Mouse (Mus musculus): ENCODE data around the gene AI464131. TPM values are rescaled to one million over a fixed set of nuclear protein-coding genes. Genes with fewer than 3 reads are reported as not detected.

Gene AI464131
- 10.1 and 11.9 TPM in 2 replicates for polyA plus RNA-seq (2016; fragmentation: Nextera tagmentation; extraction: Ambion mirVana)

GRCm38 (mm10) chr4:41502986-41503412 lies at the start of gene AI464131:
Gene AI464131 (minus strand): TSS chr4:41503076.
- H3K4me2 ChIP-seq (replicated peaks), result peak within 1 kb of the TSS; percentile 63
- H3K27me3 ChIP-seq, result peaks cover 47% of the 10 kb centered on the region
- peak within 1 kb of the TSS; percentile 54; the same call in 1 of the 2 replicates for H3K9ac ChIP-seq
- ATAC-seq (ENCODE audit: low FRiP score), result peak; percentile 87
- peak within 1 kb of the TSS; percentile 40; the same call in 1 of the 2 replicates for H3K27ac ChIP-seq
- H3K9me3 ChIP-seq (replicated peaks), result no peaks in the 10 kb centered on the region
- H3K36me3 ChIP-seq, result no peaks in the 10 kb centered on the region
- H3K4me1 ChIP-seq, result peaks cover 46% of the 10 kb centered on the region
- under 1% methylated on average over 18 of the region's 18 CpGs for WGBS
- H3K4me3 ChIP-seq, result peak within 1 kb of the TSS; percentile 35

GRCm38 (mm10) chr4:41552529-41552928 lies 49.7 kb upstream of the AI464131 start:
- Histone ChIP-seq H3K9ac (no peak overlapping the region), H3K27me3 (no peaks in the 10 kb centered on the region), H3K9me3 (replicated peaks) (no peaks in the 10 kb centered on the region), H3K27ac (no peak overlapping the region), H3K36me3 (no peaks in the 10 kb centered on the region), H3K4me2 (replicated peaks) (no peak overlapping the region), H3K4me1 (peaks cover 38% of the 10 kb centered on the region), H3K4me3 (no peak overlapping the region)
- no peak for ATAC-seq (ENCODE audit: low FRiP score)
- WGBS, result 37% methylated on average over 6 of the region's 6 CpGs

GRCm38 (mm10) chr4:41547086-41547485 lies 44.2 kb upstream of the AI464131 start:
- H3K27ac ChIP-seq, result no peak overlapping the region
- H3K27me3 ChIP-seq, result no peaks in the 10 kb centered on the region
- H3K9me3 ChIP-seq (replicated peaks), result no peaks in the 10 kb centered on the region
- H3K36me3 ChIP-seq, result no peaks in the 10 kb centered on the region
- H3K4me3 ChIP-seq, result no peak overlapping the region
- H3K9ac ChIP-seq, result no peak overlapping the region
- H3K4me1 ChIP-seq, result peaks cover 18% of the 10 kb centered on the region
- H3K4me2 ChIP-seq (replicated peaks), result no peak overlapping the region
- no peak for ATAC-seq (ENCODE audit: low FRiP score)
- WGBS, result 86% methylated on average over 1 of the region's 1 CpGs

- no peak for ATAC-seq (ENCODE audit: low FRiP score)
- no peak overlapping the region for H3K27ac ChIP-seq
- no peaks in the 10 kb centered on the region for H3K9me3 ChIP-seq (replicated peaks)
- no peak overlapping the region for H3K9ac ChIP-seq
- H3K4me1 ChIP-seq, result peaks cover 16% of the 10 kb centered on the region
- H3K36me3 ChIP-seq, result no peaks in the 10 kb centered on the region
- H3K4me3 ChIP-seq, result no peak overlapping the region
- WGBS, result 22% methylated on average over 8 of the region's 8 CpGs
- no peaks in the 10 kb centered on the region for H3K27me3 ChIP-seq
- H3K4me2 ChIP-seq (replicated peaks), result no peak overlapping the region
Observed at GRCm38 (mm10) chr4:41545985-41546384, 43.1 kb upstream of the AI464131 start.

GRCm38 (mm10) chr4:41542136-41542535 lies 39.3 kb upstream of the AI464131 start:
- H3K36me3 ChIP-seq, result no peaks in the 10 kb centered on the region
- H3K27ac ChIP-seq, result 0 out of 2 replicates have a peak overlapping the region, but pooled peaks have one; percentile 19
- no peak overlapping the region for H3K4me3 ChIP-seq
- peaks cover 16% of the 10 kb centered on the region for H3K4me1 ChIP-seq
- H3K27me3 ChIP-seq, result no peaks in the 10 kb centered on the region
- H3K9ac ChIP-seq, result no peak overlapping the region
- 74% methylated on average over 8 of the region's 8 CpGs for WGBS
- H3K4me2 ChIP-seq (replicated peaks), result no peak overlapping the region
- ATAC-seq (ENCODE audit: low FRiP score), result no peak
- no peaks in the 10 kb centered on the region for H3K9me3 ChIP-seq (replicated peaks)

- Histone ChIP-seq H3K9me3 (replicated peaks) (no peaks in the 10 kb centered on the region), H3K36me3 (no peaks in the 10 kb centered on the region), H3K4me2 (replicated peaks) (no peak overlapping the region), H3K27me3 (no peaks in the 10 kb centered on the region), H3K27ac (no peak overlapping the region), H3K4me1 (peaks cover 21% of the 10 kb centered on the region), H3K9ac (no peak overlapping the region), H3K4me3 (no peak overlapping the region)
- no peak for ATAC-seq (ENCODE audit: low FRiP score)
- WGBS, result 81% methylated on average over 5 of the region's 5 CpGs
Observed at GRCm38 (mm10) chr4:41534866-41535265, 32.0 kb upstream of the AI464131 start.

GRCm38 (mm10) chr4:41532420-41532819 lies 29.5 kb upstream of the AI464131 start:
- Histone ChIP-seq H3K9ac (no peak overlapping the region), H3K4me3 (no peak overlapping the region), H3K4me2 (replicated peaks) (no peak overlapping the region), H3K27ac (no peak overlapping the region), H3K4me1 (peaks cover 40% of the 10 kb centered on the region), H3K9me3 (replicated peaks) (no peaks in the 10 kb centered on the region), H3K27me3 (no peaks in the 10 kb centered on the region), H3K36me3 (no peaks in the 10 kb centered on the region)
- ATAC-seq (ENCODE audit: low FRiP score), result no peak
- 32% methylated on average over 6 of the region's 6 CpGs for WGBS

GRCm38 (mm10) chr4:41527996-41528395 lies 25.1 kb upstream of the AI464131 start:
- H3K27me3 ChIP-seq, result no peaks in the 10 kb centered on the region

GRCm38 (mm10) chr4:41527076-41527475 lies 24.2 kb upstream of the AI464131 start:
- 28% methylated on average over 13 of the region's 13 CpGs for WGBS
- no peaks in the 10 kb centered on the region for H3K9me3 ChIP-seq (replicated peaks)
- ATAC-seq (ENCODE audit: low FRiP score), result no peak
- H3K36me3 ChIP-seq, result no peaks in the 10 kb centered on the region
- H3K4me1 ChIP-seq, result peaks cover 50% of the 10 kb centered on the region
- no peak overlapping the region for H3K4me3 ChIP-seq
- H3K4me2 ChIP-seq (replicated peaks), result peak overlapping the region; percentile 21; the same call in 1 of the 2 replicates
- H3K9ac ChIP-seq, result no peak overlapping the region
- H3K27ac ChIP-seq, result peak overlapping the region; percentile 72
- no peaks in the 10 kb centered on the region for H3K27me3 ChIP-seq

More at GRCm38 (mm10) chr4:41527996-41528395, 25.1 kb upstream of the AI464131 start:
- peaks cover 53% of the 10 kb centered on the region for H3K4me1 ChIP-seq
- peak; percentile 43; the same call in 1 of the 2 replicates for ATAC-seq (ENCODE audit: low FRiP score)
- WGBS, result 13% methylated on average over 8 of the region's 8 CpGs
- H3K27ac ChIP-seq, result peak overlapping the region; percentile 72
- no peak overlapping the region for H3K4me2 ChIP-seq (replicated peaks)
- H3K9me3 ChIP-seq (replicated peaks), result no peaks in the 10 kb centered on the region
- no peak overlapping the region for H3K9ac ChIP-seq
- H3K36me3 ChIP-seq, result no peaks in the 10 kb centered on the region
- no peak overlapping the region for H3K4me3 ChIP-seq

- no peaks in the 10 kb centered on the region for H3K27me3 ChIP-seq
- H3K4me3 ChIP-seq, result no peak overlapping the region
- ATAC-seq (ENCODE audit: low FRiP score), result no peak
- H3K4me2 ChIP-seq (replicated peaks), result 0 out of 2 replicates have a peak overlapping the region, but pooled peaks have one; percentile 21
- H3K36me3 ChIP-seq, result no peaks in the 10 kb centered on the region
- 25% methylated on average over 7 of the region's 7 CpGs for WGBS
- H3K9ac ChIP-seq, result no peak overlapping the region
- H3K9me3 ChIP-seq (replicated peaks), result no peaks in the 10 kb centered on the region
- H3K27ac ChIP-seq, result peak overlapping the region; percentile 72
- peaks cover 45% of the 10 kb centered on the region for H3K4me1 ChIP-seq
Observed at GRCm38 (mm10) chr4:41526553-41526952, 23.7 kb upstream of the AI464131 start.

- H3K4me3 ChIP-seq, result no peak overlapping the region
- H3K4me1 ChIP-seq, result peaks cover 32% of the 10 kb centered on the region
- peaks cover 7% of the 10 kb centered on the region for H3K36me3 ChIP-seq
- no peak overlapping the region for H3K9ac ChIP-seq
- no peak for ATAC-seq (ENCODE audit: low FRiP score)
- H3K9me3 ChIP-seq (replicated peaks), result no peaks in the 10 kb centered on the region
- 72% methylated on average over 9 of the region's 9 CpGs for WGBS
- H3K27me3 ChIP-seq, result no peaks in the 10 kb centered on the region
- no peak overlapping the region for H3K4me2 ChIP-seq (replicated peaks)
- no peak overlapping the region for H3K27ac ChIP-seq
Observed at GRCm38 (mm10) chr4:41524829-41525228, 22.0 kb upstream of the AI464131 start.

GRCm38 (mm10) chr4:41523839-41524238 lies 21.0 kb upstream of the AI464131 start:
- no peak overlapping the region for H3K27ac ChIP-seq
- H3K4me2 ChIP-seq (replicated peaks), result no peak overlapping the region
- H3K27me3 ChIP-seq, result no peaks in the 10 kb centered on the region
- H3K9me3 ChIP-seq (replicated peaks), result no peaks in the 10 kb centered on the region
- H3K36me3 ChIP-seq, result peaks cover 16% of the 10 kb centered on the region
- ATAC-seq (ENCODE audit: low FRiP score), result no peak
- peaks cover 26% of the 10 kb centered on the region for H3K4me1 ChIP-seq
- no peak overlapping the region for H3K4me3 ChIP-seq
- WGBS, result 79% methylated on average over 7 of the region's 7 CpGs
- no peak overlapping the region for H3K9ac ChIP-seq

- H3K9ac ChIP-seq, result no peak overlapping the region
- no peaks in the 10 kb centered on the region for H3K9me3 ChIP-seq (replicated peaks)
- H3K4me1 ChIP-seq, result peaks cover 16% of the 10 kb centered on the region
- H3K27me3 ChIP-seq, result no peaks in the 10 kb centered on the region
- H3K36me3 ChIP-seq, result peaks cover 26% of the 10 kb centered on the region
- WGBS, result 59% methylated on average over 5 of the region's 5 CpGs
- H3K27ac ChIP-seq, result no peak overlapping the region
- ATAC-seq (ENCODE audit: low FRiP score), result no peak
- H3K4me3 ChIP-seq, result no peak overlapping the region
- no peak overlapping the region for H3K4me2 ChIP-seq (replicated peaks)
Observed at GRCm38 (mm10) chr4:41522788-41523187, 19.9 kb upstream of the AI464131 start.

Data from hindbrain, embryonic 12.5 days (tissue).